Mouse (Mus musculus) layer of hippocampus, adult 18-20 months (tissue): ENCODE measurements around the gene B4galt4. TPM values are rescaled to one million over a fixed set of nuclear protein-coding genes. Genes with fewer than 3 reads are reported as not detected.
"Not testable (repeated sequence)": the region's sequence is repeated elsewhere in the genome, so short reads cannot be mapped to it uniquely, and the experiment has no call there.

Experiments
- DNase-seq, 2 experiments: peaks; one replicate each; pipeline ENCODE4 v3.0.0; 2022; ENCODE audit warnings: low spot score in 2 of 2
- total RNA-seq, 2 experiments: library from RNA; stranded (reverse); gene quantifications; 2 replicates each; pipeline ENCODE4 v1.2.3; 2021

Gene B4galt4
- total RNA-seq, 2 experiments from 2014 or later, result 35.1 to 35.7 TPM

- peak; percentile 72 to 94 for DNase-seq
Measured at GRCm38 (mm10) chr16:38767761-38768160, 25.7 kb downstream of the B4galt4 start.

- peak in 1 of 2 experiments; percentile 39 for DNase-seq
Measured at GRCm38 (mm10) chr16:38768386-38768785, 26.3 kb downstream of the B4galt4 start.

GRCm38 (mm10) chr16:38769529-38769928, 27.5 kb downstream of the B4galt4 start:
- no peak for DNase-seq

GRCm38 (mm10) chr16:38771145-38771544, 29.1 kb downstream of the B4galt4 start:
- DNase-seq, result no peak

- DNase-seq, result no peak
Measured at GRCm38 (mm10) chr16:38772906-38773496, 30.9 kb downstream of the B4galt4 start.

GRCm38 (mm10) chr16:38774964-38775746, 33.1 kb downstream of the B4galt4 start:
- DNase-seq, result no peak

GRCm38 (mm10) chr16:38776342-38776741, 34.3 kb downstream of the B4galt4 start:
- DNase-seq, result no peak

- DNase-seq, result no peak
Measured at GRCm38 (mm10) chr16:38780960-38781572, 39.0 kb downstream of the B4galt4 start.

GRCm38 (mm10) chr16:38781946-38782345, 39.9 kb downstream of the B4galt4 start:
- DNase-seq, result no peak

- no peak for DNase-seq
Measured at GRCm38 (mm10) chr16:38782524-38783067, 40.5 kb downstream of the B4galt4 start.

- DNase-seq, result no peak
Measured at GRCm38 (mm10) chr16:38785301-38785700, 43.2 kb downstream of the B4galt4 start.

GRCm38 (mm10) chr16:38789016-38789415, 47.0 kb downstream of the B4galt4 start:
- no peak for DNase-seq

GRCm38 (mm10) chr16:38789966-38790365, 47.9 kb downstream of the B4galt4 start:
- DNase-seq, result no peak

GRCm38 (mm10) chr16:38793120-38793519, 51.1 kb downstream of the B4galt4 start:
- no peak for DNase-seq

GRCm38 (mm10) chr16:38798957-38799450, 56.9 kb downstream of the B4galt4 start:
- DNase-seq, result no peak

- DNase-seq, result no peak
Measured at GRCm38 (mm10) chr16:38800091-38800490, 58.0 kb downstream of the B4galt4 start, which contains the start of gene Upk1b. Gene Upk1b (minus strand): TSS chr16:38800328.

- not testable (repeated sequence) for DNase-seq
Measured at GRCm38 (mm10) chr16:38807796-38808195, 65.7 kb downstream of the B4galt4 start.

- no peak for DNase-seq
Measured at GRCm38 (mm10) chr16:38810196-38810595, 68.1 kb downstream of the B4galt4 start.

GRCm38 (mm10) chr16:38812521-38812920, 70.5 kb downstream of the B4galt4 start:
- DNase-seq, result peak; percentile 55 to 75
